Mouse (Mus musculus) lung, adult 18-20 months (tissue): ENCODE data around the gene Atp8b3.

Source experiments
- DNase-seq, 2 experiments: peaks; one replicate each; pipeline ENCODE4 v3.0.0; 2022; ENCODE audit warnings: mixed read lengths in 2 of 2

The Atp8b3 gene

GRCm38 (mm10) chr10:80513739-80514138 lies 25.2 kb downstream of the Atp8b3 start:
- no peak for DNase-seq

GRCm38 (mm10) chr10:80510273-80510660 lies 28.7 kb downstream of the Atp8b3 start:
- DNase-seq: peak in 1 of 2 experiments; percentile 18

GRCm38 (mm10) chr10:80509412-80510272 lies 29.3 kb downstream of the Atp8b3 start:
- peak; percentile 76 to 82 for DNase-seq

- DNase-seq: peak; percentile 47 to 57
Measured at GRCm38 (mm10) chr10:80506222-80506621, 32.7 kb downstream of the Atp8b3 start.

- DNase-seq: no peak
Measured at GRCm38 (mm10) chr10:80504724-80505123, 34.2 kb downstream of the Atp8b3 start.

- DNase-seq: peak; percentile 85 to 89
Measured at GRCm38 (mm10) chr10:80503599-80504220, 35.2 kb downstream of the Atp8b3 start.

GRCm38 (mm10) chr10:80502819-80503314 lies 36.1 kb downstream of the Atp8b3 start:
- DNase-seq: no peak

- no peak for DNase-seq
Measured at GRCm38 (mm10) chr10:80502291-80502690, 36.6 kb downstream of the Atp8b3 start.

- no peak for DNase-seq
Measured at GRCm38 (mm10) chr10:80496421-80496820, 42.5 kb downstream of the Atp8b3 start.

- DNase-seq: no peak
Measured at GRCm38 (mm10) chr10:80495901-80496300, 43.0 kb downstream of the Atp8b3 start.

- peak; percentile 30 to 45 for DNase-seq
Measured at GRCm38 (mm10) chr10:80494732-80495131, 44.2 kb downstream of the Atp8b3 start, which contains the start of gene Onecut3. Gene Onecut3, plus strand, starts transcription at chr10:80494835.

GRCm38 (mm10) chr10:80490051-80490450 lies 48.9 kb downstream of the Atp8b3 start:
- peak; percentile 75 to 82 for DNase-seq

- DNase-seq: no peak
Measured at GRCm38 (mm10) chr10:80486862-80487379, 52.0 kb downstream of the Atp8b3 start.

- DNase-seq: no peak
Measured at GRCm38 (mm10) chr10:80481002-80481401, 57.9 kb downstream of the Atp8b3 start.

GRCm38 (mm10) chr10:80478531-80478930 lies 60.4 kb downstream of the Atp8b3 start:
- no peak for DNase-seq

GRCm38 (mm10) chr10:80475290-80475959 lies 63.5 kb downstream of the Atp8b3 start:
- DNase-seq: peak; percentile 80 to 87
